Mouse (Mus musculus) c-Kit-positive CD71-positive TER-119-positive erythroid progenitor cells, embryonic 14.5 days (primary cell): ENCODE measurements around the gene Hyal2.
A peak's percentile ranks its signal among the peaks of the same experiment; 100 is the strongest.
"Not testable (repeated sequence)": the region's sequence is repeated elsewhere in the genome, so short reads cannot be mapped to it uniquely, and the experiment has no call there.

Experiments used
- DNase-seq: peaks from one replicate; pipeline ENCODE4 v3.0.0-alpha.2; 2013; ENCODE audit warnings: low spot score

Hyal2 gene

GRCm38 (mm10) chr9:107569270-107569669, 1.5 kb downstream of the Hyal2 start:
- no peak for DNase-seq

DNA sequence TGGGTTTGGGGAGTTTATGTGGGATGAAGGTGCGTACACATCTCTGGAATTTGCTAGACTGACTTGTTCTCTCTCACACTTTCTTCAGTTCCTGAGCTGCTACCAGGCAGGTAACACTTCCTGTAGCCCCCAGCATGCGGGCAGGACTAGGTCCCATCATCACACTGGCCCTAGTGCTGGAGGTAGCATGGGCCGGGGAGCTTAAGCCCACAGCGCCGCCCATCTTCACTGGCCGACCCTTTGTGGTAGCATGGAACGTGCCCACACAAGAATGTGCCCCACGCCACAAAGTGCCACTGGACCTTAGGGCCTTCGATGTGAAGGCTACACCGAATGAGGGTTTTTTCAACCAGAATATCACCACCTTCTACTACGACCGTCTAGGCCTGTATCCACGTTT, 2.3 kb downstream of the Hyal2 start:
- no peak for DNase-seq

DNA sequence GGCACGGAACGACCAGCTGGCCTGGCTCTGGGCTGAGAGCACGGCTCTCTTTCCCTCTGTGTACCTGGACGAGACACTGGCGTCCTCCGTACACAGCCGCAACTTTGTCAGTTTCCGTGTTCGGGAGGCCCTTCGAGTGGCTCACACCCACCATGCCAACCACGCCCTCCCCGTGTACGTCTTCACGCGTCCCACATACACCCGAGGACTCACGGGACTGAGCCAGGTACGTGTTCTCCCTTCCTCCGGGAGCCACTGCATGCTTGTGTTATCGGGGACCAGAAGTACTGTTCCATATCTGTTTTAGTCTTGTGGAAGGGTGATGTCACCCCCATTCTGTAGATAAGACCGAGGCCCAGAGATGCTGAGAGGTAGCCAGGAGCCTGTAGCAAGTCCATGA, 3.1 kb downstream of the Hyal2 start:
- DNase-seq, result peak; percentile 80

GRCm38 (mm10) chr9:107571534-107572326, 4.0 kb downstream of the Hyal2 start:
- DNase-seq, result no peak

- no peak for DNase-seq
Measured at GRCm38 (mm10) chr9:107572327-107572662, 4.5 kb downstream of the Hyal2 start.

DNA sequence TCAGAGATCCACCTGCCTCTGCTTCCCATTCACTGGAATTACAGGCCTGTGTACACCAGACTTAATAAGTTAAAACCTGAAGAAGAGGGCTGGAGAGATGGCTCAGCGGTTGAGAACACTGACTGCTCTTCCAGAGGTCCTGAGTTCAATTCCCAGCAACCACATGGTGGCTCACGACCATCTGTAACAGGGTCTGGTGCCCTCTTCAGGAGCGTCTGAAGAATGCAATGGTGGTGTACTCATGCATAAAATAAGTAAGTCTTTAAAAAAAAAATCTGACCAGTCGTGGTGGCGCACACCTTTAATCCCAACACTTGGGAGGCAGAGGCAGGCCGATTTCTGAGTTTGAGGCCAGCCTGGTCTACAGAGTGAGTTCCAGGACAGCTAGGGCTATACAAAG, 6.0 kb downstream of the Hyal2 start:
- DNase-seq, result not testable (repeated sequence)

GRCm38 (mm10) chr9:107575579-107576356, 8.0 kb downstream of the Hyal2 start:
- no peak for DNase-seq

GRCm38 (mm10) chr9:107576357-107577107, 8.8 kb downstream of the Hyal2 start, which contains the start of gene Hyal1:
TSS of gene Hyal1 (plus strand) at chr9:107576927.
- DNase-seq, result peak; percentile 84

DNA sequence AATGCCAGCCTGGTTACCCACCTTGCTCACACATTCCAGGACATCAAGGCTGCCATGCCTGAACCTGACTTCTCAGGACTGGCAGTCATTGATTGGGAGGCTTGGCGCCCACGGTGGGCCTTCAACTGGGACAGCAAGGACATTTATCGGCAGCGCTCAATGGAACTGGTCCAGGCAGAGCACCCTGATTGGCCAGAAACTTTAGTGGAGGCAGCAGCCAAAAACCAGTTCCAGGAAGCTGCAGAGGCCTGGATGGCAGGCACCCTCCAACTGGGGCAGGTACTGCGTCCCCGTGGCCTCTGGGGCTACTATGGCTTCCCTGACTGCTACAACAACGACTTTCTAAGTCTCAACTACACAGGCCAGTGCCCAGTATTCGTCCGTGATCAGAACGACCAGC, 10.1 kb downstream of the Hyal2 start:
- no peak for DNase-seq

DNA sequence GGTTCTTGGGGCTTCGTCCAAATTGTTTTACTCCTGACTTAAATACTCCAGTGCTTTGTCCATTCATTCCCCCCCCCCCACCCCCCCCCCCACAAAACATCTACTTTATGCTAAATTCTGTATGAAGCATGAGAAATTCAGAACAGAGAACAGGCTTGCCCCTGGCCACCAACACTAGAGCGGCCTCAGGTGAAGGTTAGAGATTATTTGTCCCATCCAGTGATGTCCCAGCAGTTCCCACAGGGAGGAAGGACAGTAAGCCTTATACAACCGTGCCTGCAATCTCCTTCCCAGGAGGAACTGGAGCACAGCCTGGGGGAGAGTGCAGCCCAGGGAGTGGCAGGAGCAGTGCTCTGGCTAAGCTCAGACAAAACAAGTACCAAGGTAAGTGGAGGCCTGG, 10.8 kb downstream of the Hyal2 start, which contains the start of gene Naa80:
Gene Naa80 (plus strand): TSS at position 301 of the 400 bp plus-strand sequence.
- no peak for DNase-seq

- DNase-seq, result no peak
Measured at GRCm38 (mm10) chr9:107579023-107579900, 11.5 kb downstream of the Hyal2 start.

DNA sequence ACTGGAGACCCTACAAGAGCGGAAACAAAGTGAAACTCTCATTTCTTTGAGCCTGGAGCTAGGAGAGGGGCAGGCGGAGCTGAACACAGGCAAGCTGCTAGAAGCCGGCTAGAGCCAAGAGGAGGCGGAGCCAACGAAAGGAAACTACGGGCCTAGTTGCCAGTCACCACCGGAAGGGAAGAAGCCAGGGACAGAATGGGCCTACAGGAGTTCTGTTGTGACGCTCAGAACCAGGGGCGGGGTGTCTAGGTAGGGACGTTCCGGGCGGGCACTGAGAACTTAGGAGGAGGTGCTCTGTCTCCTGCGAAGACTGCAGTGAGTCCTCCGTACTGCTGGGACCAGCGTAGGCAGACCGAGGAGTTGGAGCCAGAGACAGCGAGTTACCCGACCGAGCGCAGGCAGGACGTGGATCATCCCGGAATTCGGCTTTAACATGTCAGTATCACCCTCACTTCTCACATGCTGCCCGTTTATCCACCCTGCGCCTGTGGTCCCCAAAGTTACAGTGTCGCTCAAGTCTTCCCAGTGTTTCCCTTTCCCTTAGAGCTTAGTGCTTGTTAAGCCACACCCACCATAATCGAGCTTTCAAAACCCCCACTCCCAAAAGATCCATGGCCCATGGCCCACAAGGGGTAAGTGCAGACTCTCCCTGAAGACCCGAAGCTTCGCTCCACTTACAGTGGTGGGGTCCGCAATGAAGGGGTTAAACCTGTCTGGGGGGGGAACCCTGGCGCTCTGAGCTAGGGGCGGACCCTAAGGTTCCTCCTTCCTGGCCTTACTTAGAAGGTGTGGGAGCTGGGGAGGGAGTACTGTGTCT, 13.0 kb downstream of the Hyal2 start, which contains the start of gene Hyal3:
Gene Hyal3 (plus strand): TSS at position 318 of the 817 bp plus-strand sequence.
- DNase-seq, result peak; percentile 85

- no peak for DNase-seq
Measured at GRCm38 (mm10) chr9:107581584-107581983, 13.8 kb downstream of the Hyal2 start.

DNA sequence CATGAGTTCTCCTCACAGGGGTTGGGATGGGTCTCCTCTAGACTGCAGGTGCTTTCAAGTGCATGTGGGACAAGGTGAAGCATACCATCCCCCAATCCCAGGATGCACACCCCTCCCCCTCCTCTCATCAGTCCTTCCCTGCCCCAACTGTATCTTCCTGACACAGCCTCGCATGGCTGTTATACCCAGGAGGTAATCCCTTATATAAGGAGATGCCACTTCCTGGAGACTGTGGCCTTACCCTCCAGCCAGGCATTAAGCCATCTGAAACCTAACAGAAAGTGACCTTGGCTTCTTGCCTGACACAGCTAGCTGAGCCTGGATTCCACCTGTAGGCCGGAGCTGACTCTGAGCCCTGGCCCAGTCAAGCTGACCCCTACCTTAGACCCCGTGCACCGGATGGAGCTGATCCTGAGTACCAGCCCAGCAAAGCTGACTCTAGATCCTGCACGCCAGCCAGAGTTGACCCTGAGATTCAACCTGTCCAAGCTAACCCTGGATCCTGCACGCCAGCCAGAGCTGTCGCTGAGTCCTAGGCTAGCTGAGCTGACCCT, 14.8 kb downstream of the Hyal2 start:
- DNase-seq, result no peak

GRCm38 (mm10) chr9:107583174-107583573, 15.4 kb downstream of the Hyal2 start:
- DNase-seq, result no peak

DNA sequence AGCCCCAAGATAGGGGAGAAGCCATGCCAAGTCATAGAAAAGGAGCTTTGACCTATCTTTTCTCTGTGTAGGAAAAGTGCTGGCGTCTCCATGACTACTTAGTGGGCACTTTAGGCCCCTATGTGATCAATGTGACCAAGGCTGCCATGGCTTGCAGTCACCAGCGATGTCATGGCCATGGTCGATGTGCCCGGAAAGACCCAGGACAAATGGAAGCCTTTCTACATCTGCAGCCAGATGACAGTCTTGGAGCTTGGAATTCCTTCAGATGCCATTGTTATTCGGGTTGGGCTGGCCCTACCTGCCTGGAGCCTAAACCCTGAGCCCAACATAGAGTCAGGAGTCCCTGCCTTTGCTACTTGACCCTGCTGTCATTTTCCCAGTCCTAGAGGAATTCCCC, 18.8 kb downstream of the Hyal2 start:
- DNase-seq, result no peak

DNA sequence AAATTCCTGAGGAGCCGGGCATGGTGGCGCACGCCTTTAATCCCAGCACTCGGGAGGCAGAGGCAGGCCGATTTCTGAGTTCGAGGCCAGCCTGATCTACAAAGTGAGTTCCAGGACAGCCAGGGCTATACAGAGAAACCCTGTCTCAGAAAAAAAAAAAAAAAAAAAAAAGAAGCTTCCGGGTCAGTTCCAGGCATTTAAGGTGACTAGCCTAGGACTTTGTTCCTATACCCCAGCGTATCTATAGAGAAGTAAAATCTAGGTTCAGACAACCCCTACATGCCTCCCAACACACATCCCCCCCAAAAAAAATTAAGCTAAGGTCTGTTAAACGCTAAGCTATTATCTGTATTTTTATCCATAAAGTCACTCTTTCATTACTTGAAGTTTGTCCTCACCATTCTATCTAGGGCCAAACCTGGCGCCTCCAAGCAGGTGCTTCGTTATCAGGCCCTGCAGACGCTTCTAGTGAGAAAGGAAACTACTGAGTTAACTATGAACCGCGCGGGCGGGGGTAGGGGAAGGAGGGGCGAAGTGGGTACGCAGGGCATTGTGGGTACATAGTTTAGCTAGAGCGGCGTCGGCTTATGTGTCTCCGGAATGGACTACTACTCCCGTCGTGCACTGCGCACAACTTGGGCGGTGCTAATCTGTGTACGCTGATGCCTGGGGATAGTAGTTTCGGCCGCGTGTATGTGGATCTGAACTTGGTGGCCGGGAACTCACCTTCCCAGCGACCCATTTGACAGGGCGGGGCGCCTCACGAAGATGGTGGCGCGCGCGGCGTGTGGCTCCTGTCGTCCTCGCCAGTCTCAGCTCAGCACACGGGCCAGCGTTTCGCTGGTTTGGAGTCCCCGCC, 19.5 kb downstream of the Hyal2 start, which contains the start of gene Ifrd2:
Gene Ifrd2 (plus strand): TSS at position 669 of the 859 bp plus-strand sequence.
- peak; percentile 99 for DNase-seq

DNA sequence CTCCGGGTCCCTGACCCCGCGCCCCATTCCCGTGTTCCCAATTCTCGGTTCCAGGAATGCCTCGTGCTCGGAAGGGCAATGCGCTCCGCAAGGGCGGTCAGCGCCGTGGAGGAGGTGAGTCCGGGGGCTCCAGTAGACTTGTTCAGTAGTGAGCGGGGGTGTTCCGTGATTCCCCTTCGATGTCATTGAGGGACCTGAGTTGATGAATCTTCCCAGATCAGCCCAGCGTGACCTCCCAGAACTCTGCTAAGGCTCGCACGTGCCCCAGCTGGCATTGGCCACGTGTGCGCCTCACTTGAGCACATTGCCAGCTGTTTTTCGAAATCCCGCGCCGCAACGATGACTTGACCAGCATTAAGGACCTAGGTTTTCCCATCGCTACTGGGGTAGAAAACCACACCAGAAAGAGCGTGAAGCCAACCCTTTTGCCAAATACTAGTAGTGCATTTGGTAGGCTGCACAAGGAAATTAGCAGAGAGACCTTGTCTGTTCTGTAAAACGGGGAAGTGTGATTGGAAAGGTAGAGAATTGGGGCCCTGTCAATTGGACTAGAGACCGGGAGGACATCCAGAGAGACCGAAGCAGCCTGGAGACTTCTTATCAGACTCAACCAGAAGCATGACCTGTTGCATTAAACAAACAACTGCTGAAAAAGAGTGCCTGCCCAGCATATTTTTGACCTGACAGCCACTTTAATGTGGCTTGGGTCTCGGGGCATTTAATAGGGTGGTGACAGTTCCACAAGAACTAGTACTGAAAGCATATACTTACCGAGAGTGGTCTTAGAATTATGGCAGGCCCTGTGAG, 20.3 kb downstream of the Hyal2 start:
- peak; percentile 80 for DNase-seq
